Mouse (Mus musculus): Measurements from ENCODE around the gene Hist1h2bj.

DNA sequence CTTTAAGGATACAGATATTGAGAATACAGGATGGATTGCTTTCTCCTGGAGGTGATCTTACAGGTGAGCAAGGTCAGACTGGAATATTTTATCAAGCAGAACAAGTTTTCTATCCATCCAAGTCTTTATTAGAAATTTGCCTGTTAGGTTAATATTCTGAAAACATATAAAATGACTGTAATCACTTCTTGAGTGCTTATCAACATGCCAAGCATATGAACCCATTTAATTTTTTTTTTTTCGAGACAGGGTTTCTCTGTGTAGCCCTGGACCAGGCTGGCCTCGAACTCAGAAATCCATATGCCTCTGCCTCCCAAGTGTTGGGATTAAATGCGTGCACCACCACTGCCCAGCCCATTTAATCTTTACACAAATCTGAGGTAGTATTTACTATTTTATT, 6.0 kb upstream of the Hist1h2bj start:
- TF ChIP-seq JUND (IDR thresholded peaks at IDR 0.05; ENCODE audit: low read depth, low read length) (no peak), POLR2A (IDR thresholded peaks at IDR 0.05; ENCODE audit: control insufficient read depth in 1 of 2, insufficient read depth in 1 of 2, low read depth in 1 of 2, low read length in 2 of 2, poor library complexity in 1 of 2) (no peak), E2F4 (IDR thresholded peaks at IDR 0.05; ENCODE audit: borderline replicate concordance, low read depth, low read length) (no peak), ETS1 (IDR thresholded peaks at IDR 0.05; ENCODE audit: low read depth, low read length) (no peak), CTCF (IDR thresholded peaks at IDR 0.05 in 2 of 3, conservative IDR thresholded peaks at IDR 0.05 in 1 of 3; ENCODE audit: control insufficient read depth in 1 of 3, insufficient read depth in 1 of 3, low read depth in 2 of 3, low read length in 3 of 3, poor library complexity in 1 of 3, severe bottlenecking in 1 of 3) (no peak), ZMIZ1 (IDR thresholded peaks at IDR 0.05; ENCODE audit: low read depth, low read length) (no peak), EP300 (IDR thresholded peaks at IDR 0.05; ENCODE audit: low read depth in 1 of 2, low read length in 2 of 2) (no peak), MAX (IDR thresholded peaks at IDR 0.05; ENCODE audit: low read length) (no peak)

Measured in MEL (cell line).